Mouse (Mus musculus) neural tube, embryonic 10.5 days (tissue): ENCODE data around the gene Ccdc40.
"Not testable (repeated sequence)": the region's sequence is repeated elsewhere in the genome, so short reads cannot be mapped to it uniquely, and the experiment has no call there.

Experiments
- DNase-seq: peaks from one replicate; pipeline ENCODE4 v3.0.0-alpha.2; 2017; ENCODE audit warnings: low spot score; ENCODE audit errors: extremely low spot score

The Ccdc40 gene

DNA sequence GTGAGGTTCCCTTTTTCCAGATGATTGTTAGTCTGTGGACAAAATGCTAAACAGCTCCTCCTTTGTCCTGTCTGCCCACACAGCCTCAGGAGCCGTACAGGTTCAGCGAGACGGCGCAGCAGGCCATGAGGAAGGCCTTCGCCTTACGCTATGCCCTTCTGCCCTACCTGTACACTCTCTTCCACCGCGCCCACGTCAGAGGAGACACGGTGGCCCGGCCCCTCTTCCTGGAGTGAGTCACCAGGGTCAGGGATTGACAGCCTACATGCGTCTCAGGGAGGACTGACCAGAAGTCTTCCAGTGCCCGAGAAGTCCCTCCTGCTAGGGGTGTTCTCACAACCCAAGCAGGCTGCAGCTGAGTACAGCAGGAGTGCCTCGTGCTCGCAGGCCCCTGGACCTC, 52.7 kb downstream of the Ccdc40 start:
- DNase-seq = no peak

- DNase-seq = no peak
These were observed 57.6 kb downstream of the Ccdc40 start for GRCm38 (mm10) chr11:119285791-119286527.

GRCm38 (mm10) chr11:119287207-119287992, 59.0 kb downstream of the Ccdc40 start:
- DNase-seq = no peak

GRCm38 (mm10) chr11:119292861-119293260, 64.5 kb downstream of the Ccdc40 start:
- DNase-seq = not testable (repeated sequence)

- no peak for DNase-seq
These were observed 69.6 kb downstream of the Ccdc40 start for GRCm38 (mm10) chr11:119297996-119298395.

DNA sequence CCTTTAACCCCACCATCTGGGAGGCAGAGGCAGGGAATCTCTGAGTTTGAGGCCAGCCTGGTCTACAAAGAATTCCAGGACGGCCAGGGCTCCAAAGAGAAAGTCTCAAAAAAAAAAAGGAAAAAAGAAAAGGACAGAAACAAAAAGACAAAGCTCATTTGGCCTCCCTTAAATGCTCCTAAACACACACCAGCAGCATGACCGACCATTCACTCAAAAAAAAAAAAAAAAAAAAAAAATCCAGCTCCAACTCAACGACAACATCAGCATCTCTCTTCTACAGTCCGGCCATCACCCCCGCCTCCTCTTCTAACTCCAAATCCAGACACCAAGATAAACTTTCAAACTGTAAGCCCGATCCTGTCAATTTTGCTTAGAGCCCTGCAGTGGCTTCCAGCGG, 70.5 kb downstream of the Ccdc40 start:
- no peak for DNase-seq

GRCm38 (mm10) chr11:119299391-119300245, 71.2 kb downstream of the Ccdc40 start, which contains the start of gene Eif4a3:
Gene Eif4a3, minus strand, starts transcription at chr11:119300089.
- peak; percentile 99 for DNase-seq

- no peak for DNase-seq
These were observed 72.0 kb downstream of the Ccdc40 start for GRCm38 (mm10) chr11:119300246-119300935.

- DNase-seq = no peak
These were observed 72.6 kb downstream of the Ccdc40 start for GRCm38 (mm10) chr11:119300986-119301385.

GRCm38 (mm10) chr11:119304904-119305712, 76.7 kb downstream of the Ccdc40 start:
- DNase-seq = peak; percentile 55

DNA sequence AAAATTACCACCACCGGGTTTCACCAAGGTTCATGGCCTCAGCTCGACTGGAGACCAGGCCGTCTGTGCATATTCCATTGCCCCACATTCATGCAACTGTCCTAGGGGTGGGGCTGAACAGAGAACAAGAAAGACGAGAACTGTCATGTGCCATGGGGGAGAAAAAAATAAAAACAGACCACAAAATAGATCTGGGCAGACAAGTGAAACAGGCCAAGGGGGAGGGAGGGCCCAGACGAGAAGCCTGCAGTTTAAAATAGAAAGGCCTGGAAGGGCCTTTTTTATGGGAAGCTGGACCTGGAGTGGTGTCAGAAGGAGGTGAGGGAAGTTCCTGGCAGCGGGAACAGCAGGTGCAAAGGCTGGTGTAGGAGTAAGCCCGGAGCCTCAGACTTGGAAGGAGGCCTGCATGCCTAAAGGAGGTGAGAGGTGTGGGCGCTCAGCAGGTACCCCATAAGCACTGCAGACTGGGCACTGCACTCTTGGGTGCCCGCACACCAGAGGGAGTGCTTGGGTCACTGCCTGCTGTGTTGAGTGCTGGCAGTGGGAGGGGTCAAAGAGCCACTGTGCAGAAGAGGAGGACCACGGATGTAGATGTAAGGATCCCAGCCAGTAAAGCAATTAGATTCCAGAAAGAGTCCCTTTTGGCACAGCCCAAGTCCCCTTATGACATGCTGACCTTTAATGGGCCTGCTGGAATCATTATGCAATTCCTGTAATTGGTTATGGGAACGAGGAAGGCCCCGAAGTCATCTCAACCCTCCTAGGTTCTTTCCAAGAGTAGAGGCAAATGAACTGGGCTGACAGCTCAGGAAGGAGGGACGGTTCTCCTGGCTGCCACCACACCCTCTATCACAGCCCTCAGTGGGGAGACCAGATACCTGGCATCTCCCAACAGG, 78.6 kb downstream of the Ccdc40 start:
- DNase-seq = no peak

DNA sequence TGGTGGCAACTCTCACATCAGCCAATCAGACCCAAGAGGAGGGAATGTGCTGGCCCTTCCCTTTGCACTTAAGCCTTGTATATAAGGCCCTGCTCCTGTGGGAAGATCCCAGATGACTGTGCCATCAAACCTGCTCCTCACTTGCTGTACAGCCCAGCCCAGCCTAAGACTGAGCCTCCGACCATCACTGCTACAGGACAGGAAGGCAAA, 79.2 kb downstream of the Ccdc40 start, which contains the start of gene Card14:
Card14 (plus strand) TSS at position 111 of the 210 bp plus-strand sequence.
- no peak for DNase-seq

GRCm38 (mm10) chr11:119307916-119308315, 79.5 kb downstream of the Ccdc40 start:
- no peak for DNase-seq

- no peak for DNase-seq
These were observed 82.2 kb downstream of the Ccdc40 start for GRCm38 (mm10) chr11:119310621-119311020.

DNA sequence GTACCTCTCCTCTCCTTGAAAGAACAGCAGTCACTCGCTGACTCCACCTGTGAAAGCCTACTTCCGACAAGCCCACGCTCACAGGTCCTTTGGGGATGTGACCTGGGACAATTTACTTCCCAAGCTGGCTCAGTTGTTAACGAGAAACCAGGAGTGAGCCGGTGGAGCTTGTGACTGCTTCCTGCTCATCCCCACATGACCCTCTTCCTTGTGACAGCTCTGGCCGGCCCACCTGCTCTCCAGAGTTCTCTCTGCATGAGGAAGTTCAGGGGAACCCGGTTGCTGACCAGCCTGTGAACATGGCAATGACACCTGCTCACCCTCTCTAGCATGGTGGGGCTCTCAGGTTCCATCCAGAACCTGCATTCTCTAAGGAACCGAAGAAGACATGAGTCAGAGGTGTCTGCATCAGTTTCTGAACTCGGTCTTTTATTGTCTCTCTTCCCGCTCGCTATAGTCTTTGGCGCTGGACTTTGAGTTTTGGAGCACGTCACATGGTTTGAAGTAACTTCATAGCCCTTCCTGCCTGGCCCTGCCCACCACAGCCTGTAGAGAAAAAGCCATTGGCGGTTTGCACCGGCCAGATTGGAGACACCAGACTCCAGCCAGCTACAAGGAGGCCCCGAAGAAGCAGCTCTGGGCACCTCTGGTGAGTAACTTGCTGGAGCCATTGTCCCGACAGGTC, 86.0 kb downstream of the Ccdc40 start:
- no peak for DNase-seq
